Mouse (Mus musculus) midbrain, embryonic 14.5 days (tissue): ENCODE results near the gene Upf2. TPM values are rescaled to one million over a fixed set of nuclear protein-coding genes. Genes with fewer than 3 reads are reported as not detected.

Experiments used
- ATAC-seq: fragments of 200-750 bp; cut with Nextera tagmentation; 2 replicates; pipeline ENCODE4 v1.8.0; 2017; ENCODE audit warnings: moderate number of reproducible peaks, moderate library complexity; ENCODE audit not compliant: low FRiP score, low TSS enrichment
- DNase-seq: peaks from one replicate; pipeline ENCODE4 v3.0.0-alpha.2; 2015
- H3K27ac ChIP-seq: fragments of 300-500 bp; sonication (generic); replicated peaks from 2 replicates; pipeline ENCODE4 v1.5.1; 2014; ENCODE audit warnings: mild to moderate bottlenecking, low read depth, low read length, moderate library complexity
- H3K27me3 ChIP-seq: fragments of 300-500 bp; sonication (generic); 2 replicates; pipeline ENCODE4 v1.6.1; 2014; ENCODE audit warnings: low read length, control low read depth, mixed read lengths; ENCODE audit not compliant: control insufficient read depth, insufficient read depth
- H3K36me3 ChIP-seq: fragments of 300-500 bp; sonication (generic); 2 replicates; pipeline ENCODE4 v1.6.1; 2014; ENCODE audit warnings: low read length, control low read depth; ENCODE audit not compliant: control insufficient read depth, insufficient read depth
- H3K4me1 ChIP-seq: fragments of 300-500 bp; sonication (generic); 2 replicates; pipeline ENCODE4 v1.6.1; 2014; ENCODE audit warnings: mild to moderate bottlenecking, antibody characterized with exemption, low read length, control low read depth; ENCODE audit not compliant: control insufficient read depth, insufficient read depth
- H3K4me2 ChIP-seq: fragments of 300-500 bp; sonication (generic); 2 replicates; pipeline ENCODE4 v1.6.1; 2014; ENCODE audit warnings: mild to moderate bottlenecking, low read length, moderate library complexity
- H3K4me3 ChIP-seq: fragments of 300-500 bp; sonication (generic); replicated peaks from 2 replicates; pipeline ENCODE4 v1.5.1; 2014; ENCODE audit warnings: low read depth, low read length
- H3K9ac ChIP-seq: fragments of 300-500 bp; sonication (generic); replicated peaks from 2 replicates; pipeline ENCODE4 v1.6.1; 2014; ENCODE audit warnings: mild to moderate bottlenecking, low read length, moderate library complexity
- H3K9me3 ChIP-seq: fragments of 300-500 bp; sonication (generic); 2 replicates; pipeline ENCODE4 v1.6.1; 2016; ENCODE audit warnings: low read length, control low read depth, mixed read lengths; ENCODE audit not compliant: control insufficient read depth
- WGBS: fragments of 180-500 bp; shearing (Covaris S2); extraction: QIAGEN DNeasy Blood & Tissue Kit; methylation state at CpG from one replicate; pipeline ENCODE4 v1.1.7; 2014; 5-methylcytosine and 5-hydroxymethylcytosine counted together
- polyA plus RNA-seq: library from polyadenylated mRNA; unstranded; fragments of >200 nt; fragmentation: Nextera tagmentation; extraction: Ambion mirVana; gene quantifications from 2 replicates; pipeline ENCODE4 v1.2.1, GENCODE M21; 2014

Gene Upf2
- polyA plus RNA-seq, 1 experiment from 2014 or later, result 12.2 TPM

GRCm38 (mm10) chr2:6067341-6067740 is 116.1 kb downstream of the Upf2 start:
- Histone ChIP-seq H3K36me3 (no peaks in the 10 kb centered on the region), H3K9ac (no peak overlapping the region), H3K27ac (no peak overlapping the region), H3K27me3 (no peaks in the 10 kb centered on the region), H3K9me3 (0 out of 2 replicates have a peak, but pooled peaks cover 3% of the 10 kb centered on the region), H3K4me1 (no peaks in the 10 kb centered on the region), H3K4me2 (no peak overlapping the region), H3K4me3 (no peak overlapping the region)
- 84% methylated on average over 6 of the region's 6 CpGs for WGBS
- DNase-seq (no peak), ATAC-seq (no peak)

GRCm38 (mm10) chr2:6070925-6071324 is 119.7 kb downstream of the Upf2 start:
- H3K9me3 ChIP-seq, result 0 out of 2 replicates have a peak, but pooled peaks cover 3% of the 10 kb centered on the region
- H3K4me3 ChIP-seq, result no peak overlapping the region
- H3K27me3 ChIP-seq, result no peaks in the 10 kb centered on the region
- no peaks in the 10 kb centered on the region for H3K36me3 ChIP-seq
- WGBS, result 48% methylated on average over 11 of the region's 11 CpGs
- H3K4me2 ChIP-seq, result no peak overlapping the region
- ATAC-seq (no peak), DNase-seq (no peak)
- no peak overlapping the region for H3K9ac ChIP-seq
- H3K4me1 ChIP-seq, result no peaks in the 10 kb centered on the region
- no peak overlapping the region for H3K27ac ChIP-seq

- ATAC-seq, result no peak
- Histone ChIP-seq H3K4me1 (no peaks in the 10 kb centered on the region), H3K4me3 (no peak overlapping the region), H3K36me3 (no peaks in the 10 kb centered on the region), H3K9ac (no peak overlapping the region), H3K27me3 (no peaks in the 10 kb centered on the region), H3K9me3 (0 out of 2 replicates have a peak, but pooled peaks cover 3% of the 10 kb centered on the region), H3K27ac (no peak overlapping the region), H3K4me2 (no peak overlapping the region)
- WGBS, result 67% methylated on average over 11 of the region's 11 CpGs
- no peak for DNase-seq
Observed at GRCm38 (mm10) chr2:6071598-6072440, 120.5 kb downstream of the Upf2 start.

GRCm38 (mm10) chr2:6072685-6073260 is 121.5 kb downstream of the Upf2 start:
- H3K36me3 ChIP-seq, result no peaks in the 10 kb centered on the region
- no peaks in the 10 kb centered on the region for H3K27me3 ChIP-seq
- no peak for ATAC-seq
- WGBS, result 89% methylated on average over 7 of the region's 7 CpGs
- H3K27ac ChIP-seq, result no peak overlapping the region
- H3K9me3 ChIP-seq, result no peaks in the 10 kb centered on the region
- H3K9ac ChIP-seq, result no peak overlapping the region
- no peaks in the 10 kb centered on the region for H3K4me1 ChIP-seq
- H3K4me2 ChIP-seq, result no peak overlapping the region
- DNase-seq, result no peak
- H3K4me3 ChIP-seq, result no peak overlapping the region

- no peak for ATAC-seq
- H3K9ac ChIP-seq, result no peak overlapping the region
- H3K27me3 ChIP-seq, result no peaks in the 10 kb centered on the region
- no peaks in the 10 kb centered on the region for H3K4me1 ChIP-seq
- H3K9me3 ChIP-seq, result no peaks in the 10 kb centered on the region
- DNase-seq, result no peak
- no peak overlapping the region for H3K4me3 ChIP-seq
- H3K27ac ChIP-seq, result no peak overlapping the region
- no peak overlapping the region for H3K4me2 ChIP-seq
- H3K36me3 ChIP-seq, result no peaks in the 10 kb centered on the region
- WGBS, result 84% methylated on average over 10 of the region's 10 CpGs
Observed at GRCm38 (mm10) chr2:6074891-6075529, 123.7 kb downstream of the Upf2 start.

- DNase-seq (no peak), ATAC-seq (no peak)
- Histone ChIP-seq H3K4me2 (no peak overlapping the region), H3K27me3 (no peaks in the 10 kb centered on the region), H3K9ac (no peak overlapping the region), H3K9me3 (no peaks in the 10 kb centered on the region), H3K4me1 (no peaks in the 10 kb centered on the region), H3K4me3 (no peak overlapping the region), H3K36me3 (no peaks in the 10 kb centered on the region), H3K27ac (no peak overlapping the region)
- 60% methylated on average over 1 of the region's 1 CpGs for WGBS
Observed at GRCm38 (mm10) chr2:6075530-6075896, 124.2 kb downstream of the Upf2 start.

- Histone ChIP-seq H3K4me2 (no peak overlapping the region), H3K9me3 (no peaks in the 10 kb centered on the region), H3K4me3 (no peak overlapping the region), H3K9ac (no peak overlapping the region), H3K4me1 (no peaks in the 10 kb centered on the region), H3K27me3 (no peaks in the 10 kb centered on the region), H3K36me3 (no peaks in the 10 kb centered on the region), H3K27ac (no peak overlapping the region)
- DNase-seq (no peak), ATAC-seq (no peak)
- WGBS, result 91% methylated on average over 1 of the region's 1 CpGs
Observed at GRCm38 (mm10) chr2:6080037-6080436, 128.8 kb downstream of the Upf2 start.

GRCm38 (mm10) chr2:6081108-6081507 is 129.8 kb downstream of the Upf2 start:
- Histone ChIP-seq H3K27me3 (no peaks in the 10 kb centered on the region), H3K27ac (no peak overlapping the region), H3K4me1 (no peaks in the 10 kb centered on the region), H3K9me3 (no peaks in the 10 kb centered on the region), H3K4me2 (no peak overlapping the region), H3K4me3 (no peak overlapping the region), H3K36me3 (no peaks in the 10 kb centered on the region), H3K9ac (no peak overlapping the region)
- DNase-seq (no peak), ATAC-seq (no peak)
- WGBS, result 72% methylated on average over 8 of the region's 8 CpGs
